Mouse (Mus musculus): ENCODE measurements around the gene Gm21788. TPM values are rescaled to one million over a fixed set of nuclear protein-coding genes. Genes with fewer than 3 reads are reported as not detected.
"Not testable (repeated sequence)": the region's sequence is repeated elsewhere in the genome, so short reads cannot be mapped to it uniquely, and the experiment has no call there.

Gene Gm21788
- polyA plus RNA-seq (2014; fragmentation: Nextera tagmentation; extraction: Ambion mirVana): not detected in 2 replicates

GRCm38 (mm10) chrY:7404710-7405109 lies at the start of gene Gm21788:
Gene Gm21788, plus strand, starts transcription at chrY:7405010.
- no CpG with 5 or more reads among the region's 3 CpGs for WGBS
- not testable (repeated sequence) for ATAC-seq (ENCODE audit: low FRiP score); H3K4me1 ChIP-seq (replicated peaks; ENCODE audit: control insufficient read depth, insufficient read depth, low read length); H3K4me3 ChIP-seq (ENCODE audit: low read depth, low read length); H3K9ac ChIP-seq (ENCODE audit: low read depth, low read length); H3K27ac ChIP-seq (ENCODE audit: low read depth, low read length); H3K36me3 ChIP-seq (ENCODE audit: control insufficient read depth, insufficient read depth, low read length); DNase-seq (ENCODE audit: low spot score); H3K9me3 ChIP-seq (ENCODE audit: control insufficient read depth, low read length); H3K4me2 ChIP-seq (replicated peaks; ENCODE audit: low read depth, low read length); H3K27me3 ChIP-seq (ENCODE audit: control insufficient read depth, insufficient read depth, low read length)

Other genes starting within 250 kb of the Gm21788 start
- gene Gm21244, start 235.7 kb upstream of the Gm21788 start, polyA plus RNA-seq (2014; fragmentation: Nextera tagmentation; extraction: Ambion mirVana): not detected in 2 replicates
- gene Gm28998, start 151.2 kb upstream of the Gm21788 start, polyA plus RNA-seq (2014; fragmentation: Nextera tagmentation; extraction: Ambion mirVana): not detected in 2 replicates
- 0.03 TPM in 1 of 2 replicates, not detected in the other for gene Gm20826, start 233.5 kb downstream of the Gm21788 start, polyA plus RNA-seq (2014; fragmentation: Nextera tagmentation; extraction: Ambion mirVana)

Data from hindbrain, embryonic 11.5 days (tissue).